Mouse (Mus musculus): ENCODE data around the gene Dmrta2. TPM values are rescaled to one million over a fixed set of nuclear protein-coding genes. Genes with fewer than 3 reads are reported as not detected.

Gene Dmrta2
- total RNA-seq (2021), result under 1 TPM; 0.18 to 0.23 TPM
- long read RNA-seq, experiment 1, result 0 reads
- long read RNA-seq, experiment 2, result 0 reads

- intact Hi-C loops (cut with DNase I; ENCODE audit: low total_unique reads), result no loop called here
- DNase-seq, result peak; percentile 14
Observed at GRCm38 (mm10) chr4:109977148-109978067, at the start of gene Dmrta2. Dmrta2 (plus strand) TSS chr4:109978053.

GRCm38 (mm10) chr4:109929058-109929457 is 48.8 kb upstream of the Dmrta2 start:
- no peak for DNase-seq
- intact Hi-C loops (cut with DNase I; ENCODE audit: low total_unique reads), result no loop called here

GRCm38 (mm10) chr4:109930445-109930844 is 47.4 kb upstream of the Dmrta2 start:
- intact Hi-C loops (cut with DNase I; ENCODE audit: low total_unique reads), result no loop called here
- no peak for DNase-seq

- DNase-seq, result no peak
- intact Hi-C loops (cut with DNase I; ENCODE audit: low total_unique reads), result no loop called here
Observed at GRCm38 (mm10) chr4:109930935-109931334, 46.9 kb upstream of the Dmrta2 start.

GRCm38 (mm10) chr4:109936557-109936956 is 41.3 kb upstream of the Dmrta2 start:
- DNase-seq, result no peak
- intact Hi-C loops (cut with DNase I; ENCODE audit: low total_unique reads), result no loop called here

GRCm38 (mm10) chr4:109939291-109939690 is 38.6 kb upstream of the Dmrta2 start:
- no peak for DNase-seq
- intact Hi-C loops (cut with DNase I; ENCODE audit: low total_unique reads), result no loop called here

GRCm38 (mm10) chr4:109945554-109945953 is 32.3 kb upstream of the Dmrta2 start:
- no peak for DNase-seq
- intact Hi-C loops (cut with DNase I; ENCODE audit: low total_unique reads), result no loop called here

GRCm38 (mm10) chr4:109949307-109949706 is 28.5 kb upstream of the Dmrta2 start:
- DNase-seq, result no peak
- intact Hi-C loops (cut with DNase I; ENCODE audit: low total_unique reads), result no loop called here

GRCm38 (mm10) chr4:109953509-109953908 is 24.3 kb upstream of the Dmrta2 start:
- intact Hi-C loops (cut with DNase I; ENCODE audit: low total_unique reads), result no loop called here

GRCm38 (mm10) chr4:109960201-109960935 is 17.5 kb upstream of the Dmrta2 start:
- no peak for DNase-seq
- intact Hi-C loops (cut with DNase I; ENCODE audit: low total_unique reads), result no loop called here

More at GRCm38 (mm10) chr4:109953509-109953908, 24.3 kb upstream of the Dmrta2 start:
- DNase-seq, result no peak

- no peak for DNase-seq
- intact Hi-C loops (cut with DNase I; ENCODE audit: low total_unique reads), result no loop called here
Observed at GRCm38 (mm10) chr4:109963570-109964279, 14.1 kb upstream of the Dmrta2 start.

GRCm38 (mm10) chr4:109969561-109969960 is 8.3 kb upstream of the Dmrta2 start:
- DNase-seq, result no peak
- intact Hi-C loops (cut with DNase I; ENCODE audit: low total_unique reads), result no loop called here

- no peak for DNase-seq
- intact Hi-C loops (cut with DNase I; ENCODE audit: low total_unique reads), result no loop called here
Observed at GRCm38 (mm10) chr4:109973991-109974654, 3.7 kb upstream of the Dmrta2 start.

GRCm38 (mm10) chr4:109974655-109975380 is 3.0 kb upstream of the Dmrta2 start:
- intact Hi-C loops (cut with DNase I; ENCODE audit: low total_unique reads), result no loop called here
- no peak for DNase-seq

GRCm38 (mm10) chr4:109975381-109976240 is 2.2 kb upstream of the Dmrta2 start:
- intact Hi-C loops (cut with DNase I; ENCODE audit: low total_unique reads), result no loop called here
- no peak for DNase-seq

GRCm38 (mm10) chr4:109976273-109977147 is 1.3 kb upstream of the Dmrta2 start:
- intact Hi-C loops (cut with DNase I; ENCODE audit: low total_unique reads), result no loop called here

More at GRCm38 (mm10) chr4:109976273-109977147, 1.3 kb upstream of the Dmrta2 start:
- DNase-seq, result no peak

All from gastrocnemius, postnatal 14 days (tissue).